Mouse (Mus musculus): ENCODE measurements around the gene Cacna1c. TPM values are rescaled to one million over a fixed set of nuclear protein-coding genes. Genes with fewer than 3 reads are reported as not detected.
"Not testable (repeated sequence)": the region's sequence is repeated elsewhere in the genome, so short reads cannot be mapped to it uniquely, and the experiment has no call there.

The Cacna1c gene
- polyA plus RNA-seq, 1 experiment from 2014 or later: 6.4 TPM

- no peaks in the 10 kb centered on the region for H3K27me3 ChIP-seq
- no peak overlapping the region for H3K9ac ChIP-seq (replicated peaks)
- H3K4me1 ChIP-seq: peaks cover 22% of the 10 kb centered on the region
- peak; percentile 23; the same call in 1 of the 2 replicates for ATAC-seq (replicated peaks)
- no peak overlapping the region for H3K4me2 ChIP-seq (replicated peaks)
- 78% methylated on average over 12 of the region's 12 CpGs for WGBS
- H3K27ac ChIP-seq (replicated peaks): peak overlapping the region; percentile 20; the same call in 1 of the 2 replicates
- H3K4me3 ChIP-seq: no peak overlapping the region
- H3K9me3 ChIP-seq: no peaks in the 10 kb centered on the region
- no peaks in the 10 kb centered on the region for H3K36me3 ChIP-seq
Observed at GRCm38 (mm10) chr6:119225226-119225625, 29.0 kb upstream of the Cacna1c start.

GRCm38 (mm10) chr6:119224451-119225195 is 28.4 kb upstream of the Cacna1c start:
- 29% methylated on average over 13 of the region's 13 CpGs for WGBS
- Histone ChIP-seq H3K9ac (replicated peaks) (no peak overlapping the region), H3K4me2 (replicated peaks) (peak overlapping the region; percentile 4; the same call in 1 of the 2 replicates), H3K36me3 (no peaks in the 10 kb centered on the region), H3K9me3 (no peaks in the 10 kb centered on the region), H3K4me3 (no peak overlapping the region), H3K27me3 (no peaks in the 10 kb centered on the region), H3K4me1 (peaks cover 22% of the 10 kb centered on the region), H3K27ac (replicated peaks) (peak overlapping the region; percentile 20; the same call in 1 of the 2 replicates)
- ATAC-seq (replicated peaks): peak; percentile 75

- 47% methylated on average over 10 of the region's 10 CpGs for WGBS
- Histone ChIP-seq H3K9ac (replicated peaks) (no peak overlapping the region), H3K9me3 (no peaks in the 10 kb centered on the region), H3K36me3 (peaks cover 14% of the 10 kb centered on the region; the same call in 1 of the 2 replicates), H3K4me3 (no peak overlapping the region), H3K4me2 (replicated peaks) (no peak overlapping the region), H3K4me1 (peaks cover 14% of the 10 kb centered on the region), H3K27ac (replicated peaks) (no peak overlapping the region), H3K27me3 (no peaks in the 10 kb centered on the region)
- ATAC-seq (replicated peaks): peak; percentile 71
Observed at GRCm38 (mm10) chr6:119220297-119220696, 24.1 kb upstream of the Cacna1c start.

- 71% methylated on average over 15 of the region's 15 CpGs for WGBS
- peaks cover 21% of the 10 kb centered on the region; the same call in 1 of the 2 replicates for H3K36me3 ChIP-seq
Observed at GRCm38 (mm10) chr6:119219237-119219870, 23.1 kb upstream of the Cacna1c start.

GRCm38 (mm10) chr6:119218591-119218990 is 22.4 kb upstream of the Cacna1c start:
- 73% methylated on average over 5 of the region's 5 CpGs for WGBS
- Histone ChIP-seq H3K9me3 (no peaks in the 10 kb centered on the region), H3K36me3 (peaks cover 21% of the 10 kb centered on the region; the same call in 1 of the 2 replicates), H3K4me3 (no peak overlapping the region), H3K4me2 (replicated peaks) (no peak overlapping the region), H3K4me1 (no peaks in the 10 kb centered on the region), H3K27me3 (no peaks in the 10 kb centered on the region), H3K27ac (replicated peaks) (no peak overlapping the region), H3K9ac (replicated peaks) (no peak overlapping the region)
- ATAC-seq (replicated peaks): no peak

More at GRCm38 (mm10) chr6:119219237-119219870, 23.1 kb upstream of the Cacna1c start:
- H3K27ac ChIP-seq (replicated peaks): no peak overlapping the region
- no peak for ATAC-seq (replicated peaks)
- no peak overlapping the region for H3K9ac ChIP-seq (replicated peaks)
- no peaks in the 10 kb centered on the region for H3K27me3 ChIP-seq
- no peaks in the 10 kb centered on the region for H3K9me3 ChIP-seq
- H3K4me2 ChIP-seq (replicated peaks): no peak overlapping the region
- H3K4me1 ChIP-seq: peaks cover 5% of the 10 kb centered on the region
- no peak overlapping the region for H3K4me3 ChIP-seq

- H3K36me3 ChIP-seq: peaks cover 27% of the 10 kb centered on the region; the same call in 1 of the 2 replicates
- H3K4me1 ChIP-seq: no peaks in the 10 kb centered on the region
- no peak overlapping the region for H3K9ac ChIP-seq (replicated peaks)
- H3K4me3 ChIP-seq: no peak overlapping the region
- no peaks in the 10 kb centered on the region for H3K9me3 ChIP-seq
- H3K27ac ChIP-seq (replicated peaks): no peak overlapping the region
- H3K4me2 ChIP-seq (replicated peaks): no peak overlapping the region
- ATAC-seq (replicated peaks): no peak
- WGBS: 83% methylated on average over 4 of the region's 4 CpGs
- no peaks in the 10 kb centered on the region for H3K27me3 ChIP-seq
Observed at GRCm38 (mm10) chr6:119217661-119218060, 21.4 kb upstream of the Cacna1c start.

- Histone ChIP-seq H3K4me2 (replicated peaks) (no peak overlapping the region), H3K4me1 (no peaks in the 10 kb centered on the region), H3K27me3 (no peaks in the 10 kb centered on the region), H3K9me3 (no peaks in the 10 kb centered on the region), H3K9ac (replicated peaks) (no peak overlapping the region), H3K36me3 (peaks cover 29% of the 10 kb centered on the region; the same call in 1 of the 2 replicates), H3K27ac (replicated peaks) (no peak overlapping the region), H3K4me3 (no peak overlapping the region)
- ATAC-seq (replicated peaks): 0 out of 2 replicates have a peak, but pooled peaks have one; percentile 26
- WGBS: 95% methylated on average over 10 of the region's 10 CpGs
Observed at GRCm38 (mm10) chr6:119215040-119215613, 18.9 kb upstream of the Cacna1c start.

- H3K9me3 ChIP-seq: no peaks in the 10 kb centered on the region
- ATAC-seq (replicated peaks): no peak
- H3K36me3 ChIP-seq: peaks cover 25% of the 10 kb centered on the region; the same call in 1 of the 2 replicates
- no peak overlapping the region for H3K4me2 ChIP-seq (replicated peaks)
- no peaks in the 10 kb centered on the region for H3K4me1 ChIP-seq
- no peak overlapping the region for H3K4me3 ChIP-seq
- H3K27ac ChIP-seq (replicated peaks): no peak overlapping the region
- no peak overlapping the region for H3K9ac ChIP-seq (replicated peaks)
- H3K27me3 ChIP-seq: no peaks in the 10 kb centered on the region
- 78% methylated on average over 6 of the region's 6 CpGs for WGBS
Observed at GRCm38 (mm10) chr6:119214190-119214589, 18.0 kb upstream of the Cacna1c start.

GRCm38 (mm10) chr6:119213375-119213774 is 17.2 kb upstream of the Cacna1c start:
- WGBS: 88% methylated on average over 5 of the region's 5 CpGs
- H3K4me2 ChIP-seq (replicated peaks): no peak overlapping the region
- no peaks in the 10 kb centered on the region for H3K9me3 ChIP-seq
- H3K9ac ChIP-seq (replicated peaks): no peak overlapping the region
- peaks cover 23% of the 10 kb centered on the region; the same call in 1 of the 2 replicates for H3K36me3 ChIP-seq
- no peak overlapping the region for H3K4me3 ChIP-seq
- ATAC-seq (replicated peaks): no peak
- no peak overlapping the region for H3K27ac ChIP-seq (replicated peaks)
- no peaks in the 10 kb centered on the region for H3K4me1 ChIP-seq
- no peaks in the 10 kb centered on the region for H3K27me3 ChIP-seq

- H3K27ac ChIP-seq (replicated peaks); H3K9me3 ChIP-seq; H3K4me2 ChIP-seq (replicated peaks); ATAC-seq (replicated peaks); H3K4me3 ChIP-seq; H3K27me3 ChIP-seq; H3K4me1 ChIP-seq; H3K9ac ChIP-seq (replicated peaks): not testable (repeated sequence)
- WGBS: 86% methylated on average over 7 of the region's 7 CpGs
- peaks cover 18% of the 10 kb centered on the region for H3K36me3 ChIP-seq
Observed at GRCm38 (mm10) chr6:119206006-119206405, 9.8 kb upstream of the Cacna1c start.

GRCm38 (mm10) chr6:119204915-119205314 is 8.7 kb upstream of the Cacna1c start:
- H3K36me3 ChIP-seq: peaks cover 18% of the 10 kb centered on the region
- WGBS: 51% methylated on average over 3 of the region's 3 CpGs
- H3K27me3 ChIP-seq: no peaks in the 10 kb centered on the region

GRCm38 (mm10) chr6:119204286-119204685 is 8.1 kb upstream of the Cacna1c start:
- Histone ChIP-seq H3K4me2 (replicated peaks) (no peak overlapping the region), H3K4me1 (peaks cover 16% of the 10 kb centered on the region), H3K9me3 (no peaks in the 10 kb centered on the region), H3K9ac (replicated peaks) (no peak overlapping the region), H3K4me3 (no peak overlapping the region), H3K36me3 (peaks cover 18% of the 10 kb centered on the region), H3K27me3 (no peaks in the 10 kb centered on the region), H3K27ac (replicated peaks) (no peak overlapping the region)
- 91% methylated on average over 7 of the region's 7 CpGs for WGBS
- no peak for ATAC-seq (replicated peaks)

More at GRCm38 (mm10) chr6:119204915-119205314, 8.7 kb upstream of the Cacna1c start:
- Histone ChIP-seq H3K27ac (replicated peaks) (no peak overlapping the region), H3K9ac (replicated peaks) (no peak overlapping the region), H3K4me2 (replicated peaks) (no peak overlapping the region), H3K4me3 (no peak overlapping the region), H3K9me3 (no peaks in the 10 kb centered on the region), H3K4me1 (peaks cover 9% of the 10 kb centered on the region; the same call in 1 of the 2 replicates)
- ATAC-seq (replicated peaks): no peak

Data from forebrain, embryonic 15.5 days (tissue).